8 mouse cellular contexts compared by ENCODE assay signal in the genomic region with DNA sequence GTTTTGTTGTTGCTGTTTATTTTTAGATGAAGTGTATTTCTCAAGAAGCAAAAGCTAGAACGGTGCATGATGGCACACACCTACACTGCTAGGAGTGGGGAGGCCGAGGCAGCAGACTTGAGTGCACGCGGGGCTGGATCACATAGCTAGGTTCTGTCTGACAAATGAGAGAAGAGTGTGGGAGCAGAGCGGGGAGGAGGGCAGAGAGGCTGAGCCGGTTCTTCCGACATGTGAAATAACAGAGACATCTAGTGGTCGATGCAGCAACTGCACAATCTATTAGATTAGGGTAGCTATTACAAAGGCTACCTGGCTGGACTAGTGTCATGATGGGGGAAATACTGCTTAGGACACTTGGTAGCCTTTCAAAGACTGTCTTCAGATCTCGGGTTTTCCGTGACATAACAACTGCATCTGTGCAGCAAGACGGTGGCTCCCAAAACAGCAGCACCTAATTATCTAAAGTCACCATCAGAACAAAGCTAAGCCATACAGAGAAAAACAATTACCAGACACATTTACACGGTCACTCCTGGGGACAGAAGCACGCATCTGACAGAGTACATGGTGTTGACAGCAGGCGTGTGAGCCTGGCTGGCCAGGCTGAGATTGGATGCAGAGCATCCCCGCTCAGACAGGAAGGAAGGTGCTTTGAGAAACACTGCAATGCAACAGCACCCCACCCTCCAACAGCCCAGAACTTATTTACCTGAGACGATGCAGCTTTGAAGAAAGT. TPM values are rescaled to one million over a fixed set of nuclear protein-coding genes. Genes with fewer than 3 reads are reported as not detected.
DNase-seq lines count a peak whose midpoint lies in the region; ATAC-seq lines count a peak whose summit lies in the region.

No protein-coding gene starts in this region.

- no peak overlapping the region for H3K9ac ChIP-seq in hindbrain, embryonic 14.5 days

- H3K4me2 ChIP-seq in hindbrain, embryonic 14.5 days (replicated peaks) = no peak overlapping the region

- 51% methylated on average over 16 of the region's 16 CpGs for WGBS in hindbrain, embryonic 14.5 days

- no peak overlapping the region for H3K4me3 ChIP-seq in hindbrain, embryonic 14.5 days (replicated peaks; ENCODE audit: low read length)

- peaks cover 63% of the 10 kb centered on the region for H3K36me3 ChIP-seq in hindbrain, embryonic 14.5 days (replicated peaks; ENCODE audit: control insufficient read depth, insufficient read depth)

- no peaks in the 10 kb centered on the region for H3K27me3 ChIP-seq in hindbrain, embryonic 14.5 days (ENCODE audit: control insufficient read depth, insufficient read depth, low read length)

- H3K27ac ChIP-seq in hindbrain, embryonic 14.5 days = no peak overlapping the region

- ATAC-seq in activated CD4-positive, CD25-positive, alpha-beta regulatory T cell, adult 4 months = peak; percentile 81
- peak; percentile 73 for ATAC-seq in hindbrain, embryonic 14.5 days (ENCODE audit: low FRiP score)

- H3K9me3 ChIP-seq in hindbrain, embryonic 14.5 days (ENCODE audit: control insufficient read depth, low read length) = no peaks in the 10 kb centered on the region

- no peaks in the 10 kb centered on the region for H3K4me1 ChIP-seq in hindbrain, embryonic 14.5 days (replicated peaks; ENCODE audit: control insufficient read depth, insufficient read depth, low read length)

- DNase-seq in cerebellum, postnatal 4 days (ENCODE audit: low spot score in 2 of 2) = peak; percentile 25 to 56
- peak; percentile 56 to 75 for DNase-seq in frontal cortex, postnatal 36 days (ENCODE audit: low spot score in 2 of 2)
- DNase-seq in hindbrain, embryonic 14.5 days (ENCODE audit: low spot score) = peak; percentile 79
- peak; percentile 62 to 74 for DNase-seq in layer of hippocampus, postnatal 10 days (ENCODE audit: low spot score in 2 of 2)
- peak; percentile 75 for DNase-seq in lung, postnatal 10 days
- peak; percentile 72 for DNase-seq in right cerebral cortex, adult 18-20 months
- DNase-seq in urinary bladder, postnatal 4 days (ENCODE audit: low spot score in 2 of 2) = peak; percentile 28 to 63

RNA-seq across cellular contexts. Expression of a gene that starts 38.4 kb away (rescaled TPM):
- polyA plus RNA-seq in activated CD4-positive, CD25-positive, alpha-beta regulatory T cell, adult 4 months (2017; shearing (Covaris generic)) = 10 to 100 TPM; 24.3 to 27.1 TPM
- 30.5 and 31.8 TPM in 2 replicates for polyA plus RNA-seq in hindbrain, embryonic 14.5 days (2014; fragmentation: Nextera tagmentation; extraction: Ambion mirVana)
- total RNA-seq in layer of hippocampus, postnatal 10 days (2021) = 10 to 100 TPM; 44.8 to 45.8 TPM

RNA-seq across cellular contexts. Expression of a gene that starts 40.0 kb away (rescaled TPM):
- polyA plus RNA-seq in activated CD4-positive, CD25-positive, alpha-beta regulatory T cell, adult 4 months (2017; shearing (Covaris generic)) = 10 to 100 TPM; 18.8 to 20.4 TPM
- 17.6 and 21.0 TPM in 2 replicates for polyA plus RNA-seq in hindbrain, embryonic 14.5 days (2014; fragmentation: Nextera tagmentation; extraction: Ambion mirVana)
- total RNA-seq in layer of hippocampus, postnatal 10 days (2021) = 10 to 100 TPM; 16.7 to 17.0 TPM

RNA-seq across cellular contexts. Expression of a gene that starts 46.4 kb away (rescaled TPM):
- polyA plus RNA-seq in activated CD4-positive, CD25-positive, alpha-beta regulatory T cell, adult 4 months (2017; shearing (Covaris generic)) = 10 to 100 TPM in 1 of 2 experiments, 1 to 10 TPM in 1; 9.7 to 12.3 TPM
- polyA plus RNA-seq in hindbrain, embryonic 14.5 days (2014; fragmentation: Nextera tagmentation; extraction: Ambion mirVana) = 14.7 and 15.8 TPM in 2 replicates
- 10 to 100 TPM; 10.3 to 10.5 TPM for total RNA-seq in layer of hippocampus, postnatal 10 days (2021)
